Mouse (Mus musculus): ENCODE measurements at regions not wholly inside any gene's neighbourhood (a gene's known extent, or its start where the extent isn't known, plus 50 kb on each side); places are given as distances from the start of the nearest gene placed in this dataset.

DNA sequence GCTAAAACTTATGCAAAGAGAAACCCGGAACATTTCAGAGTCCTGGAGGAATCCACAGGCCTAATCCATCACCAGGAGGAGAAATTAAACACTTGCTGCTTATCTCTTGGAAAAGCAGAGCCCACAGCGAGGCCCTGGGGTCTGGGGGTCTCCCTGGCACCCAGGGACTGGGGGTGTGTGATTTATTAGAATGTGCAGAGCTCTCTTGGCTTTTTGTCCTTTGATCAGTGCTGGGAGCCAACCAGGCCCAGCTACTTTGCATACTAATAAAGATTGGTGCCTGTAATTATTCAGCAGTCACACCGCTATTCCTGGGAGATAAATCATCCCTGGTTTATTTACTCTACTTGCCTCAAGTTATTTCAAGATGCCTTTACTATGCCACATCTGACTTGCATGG lies 260.0 kb upstream of the Rbfox1 start:
- TF ChIP-seq POLR2A (IDR thresholded peaks at IDR 0.05; ENCODE audit: control insufficient read depth, extremely low read depth, insufficient read depth, low read length, poor library complexity) (no peak), CTCF (IDR thresholded peaks at IDR 0.05; ENCODE audit: borderline replicate concordance, control insufficient read depth, extremely low read depth, insufficient read depth, low read length, poor library complexity) (no peak)
